Mouse (Mus musculus): ENCODE results near the gene Smap1. TPM values are rescaled to one million over a fixed set of nuclear protein-coding genes. Genes with fewer than 3 reads are reported as not detected.

The Smap1 gene
- 27.9 and 33.9 TPM in 2 replicates for polyA plus RNA-seq (2012; rRNA removed)

GRCm38 (mm10) chr1:23921711-23922529 is at the start of gene Smap1:
Gene Smap1, minus strand, starts transcription at chr1:23922317.

Other genes starting within 250 kb of the Smap1 start
- 0.32 and 0.71 TPM in 2 replicates for gene B3gat2, start 160.6 kb downstream of the Smap1 start, polyA plus RNA-seq (2012; rRNA removed)
- gene Sdhaf4, start 83.3 kb upstream of the Smap1 start, polyA plus RNA-seq (2012; rRNA removed) = 2.3 and 3.9 TPM in 2 replicates
- 5.0 and 6.1 TPM in 2 replicates for gene Fam135a, start 178.0 kb upstream of the Smap1 start, polyA plus RNA-seq (2012; rRNA removed)